Mouse (Mus musculus) liver (tissue): Measurements from ENCODE around the gene B3galnt2.
A peak's percentile ranks its signal among the peaks of the same experiment; 100 is the strongest.
"Not testable (repeated sequence)": the region's sequence is repeated elsewhere in the genome, so short reads cannot be mapped to it uniquely, and the experiment has no call there.

Experiments used
- DNase-seq: peaks from one replicate; pipeline ENCODE4 v3.0.0-alpha.2; 2020; ENCODE audit warnings: mixed read lengths

Gene B3galnt2

GRCm38 (mm10) chr13:14011454-14011995 is 57.3 kb downstream of the B3galnt2 start:
- DNase-seq: no peak

GRCm38 (mm10) chr13:14014001-14014400 is 59.7 kb downstream of the B3galnt2 start:
- no peak for DNase-seq

GRCm38 (mm10) chr13:14014540-14014939 is 60.3 kb downstream of the B3galnt2 start:
- no peak for DNase-seq

GRCm38 (mm10) chr13:14015609-14016008 is 61.3 kb downstream of the B3galnt2 start:
- no peak for DNase-seq

GRCm38 (mm10) chr13:14018283-14018682 is 64.0 kb downstream of the B3galnt2 start:
- peak; percentile 44 for DNase-seq

- no peak for DNase-seq
These were observed 64.6 kb downstream of the B3galnt2 start for GRCm38 (mm10) chr13:14018852-14019251.

GRCm38 (mm10) chr13:14021417-14021816 is 67.1 kb downstream of the B3galnt2 start:
- DNase-seq: not testable (repeated sequence)

GRCm38 (mm10) chr13:14025554-14025953 is 71.3 kb downstream of the B3galnt2 start:
- no peak for DNase-seq

GRCm38 (mm10) chr13:14026154-14026820 is 72.0 kb downstream of the B3galnt2 start:
- DNase-seq: no peak

- DNase-seq: peak; percentile 42
These were observed 79.2 kb downstream of the B3galnt2 start for GRCm38 (mm10) chr13:14033309-14034072.

GRCm38 (mm10) chr13:14034073-14034348 is 79.7 kb downstream of the B3galnt2 start:
- DNase-seq: peak; percentile 58

GRCm38 (mm10) chr13:14035352-14035751 is 81.1 kb downstream of the B3galnt2 start:
- DNase-seq: not testable (repeated sequence)

GRCm38 (mm10) chr13:14035875-14036630 is 81.8 kb downstream of the B3galnt2 start:
- no peak for DNase-seq

- DNase-seq: no peak
These were observed 84.6 kb downstream of the B3galnt2 start for GRCm38 (mm10) chr13:14038911-14039291.

- DNase-seq: peak; percentile 93
These were observed 85.2 kb downstream of the B3galnt2 start, which contains the start of gene Tbce for GRCm38 (mm10) chr13:14039292-14039965. TSS of gene Tbce (minus strand) at chr13:14039638.

GRCm38 (mm10) chr13:14040186-14040585 is 85.9 kb downstream of the B3galnt2 start:
- DNase-seq: no peak

- no peak for DNase-seq
These were observed 89.6 kb downstream of the B3galnt2 start for GRCm38 (mm10) chr13:14043851-14044250.

GRCm38 (mm10) chr13:14044521-14044920 is 90.3 kb downstream of the B3galnt2 start:
- DNase-seq: no peak
